Mouse (Mus musculus) neural tube, embryonic 15.5 days (tissue): Measurements from ENCODE around the gene Cacnb4. TPM values are rescaled to one million over a fixed set of nuclear protein-coding genes. Genes with fewer than 3 reads are reported as not detected.
A peak's percentile ranks its signal among the peaks of the same experiment; 100 is the strongest.

Source experiments
- ATAC-seq: fragments of 200-750 bp; cut with Nextera tagmentation; 2 replicates; pipeline ENCODE4 v1.8.0; 2017; ENCODE audit warnings: mild to moderate bottlenecking, moderate TSS enrichment, moderate library complexity; ENCODE audit not compliant: low FRiP score
- H3K27ac ChIP-seq: fragments of 300-500 bp; sonication (generic); replicated peaks from 2 replicates; pipeline ENCODE4 v1.5.1; 2015; ENCODE audit warnings: mild to moderate bottlenecking, inconsistent platforms
- H3K27me3 ChIP-seq: fragments of 300-500 bp; sonication (generic); replicated peaks from 2 replicates; pipeline ENCODE4 v1.6.1; 2015; ENCODE audit warnings: inconsistent platforms
- H3K36me3 ChIP-seq: fragments of 300-500 bp; sonication (generic); 2 replicates; pipeline ENCODE4 v1.6.1; 2015; ENCODE audit warnings: inconsistent platforms
- H3K4me1 ChIP-seq: fragments of 300-500 bp; sonication (generic); 2 replicates; pipeline ENCODE4 v1.6.1; 2015; ENCODE audit warnings: inconsistent platforms
- H3K4me2 ChIP-seq: fragments of 300-500 bp; sonication (generic); 2 replicates; pipeline ENCODE4 v1.6.1; 2015; ENCODE audit warnings: inconsistent platforms, mild to moderate bottlenecking, moderate library complexity
- H3K4me3 ChIP-seq: fragments of 300-500 bp; sonication (generic); replicated peaks from 2 replicates; pipeline ENCODE4 v1.5.1; 2015; ENCODE audit warnings: mild to moderate bottlenecking, inconsistent platforms
- H3K9ac ChIP-seq: fragments of 300-500 bp; sonication (generic); replicated peaks from 2 replicates; pipeline ENCODE4 v1.6.1; 2015; ENCODE audit warnings: mild to moderate bottlenecking, inconsistent platforms
- H3K9me3 ChIP-seq: fragments of 300-500 bp; sonication (generic); replicated peaks from 2 replicates; pipeline ENCODE4 v1.6.1; 2016; ENCODE audit warnings: inconsistent platforms
- WGBS: fragments of 180-500 bp; shearing (Covaris S2); methylation state at CpG from one replicate; pipeline ENCODE4 v1.1.7; 2015; ENCODE audit warnings: mixed read lengths; 5-methylcytosine and 5-hydroxymethylcytosine counted together
- polyA plus RNA-seq: library from polyadenylated mRNA; unstranded; fragments of >200 nt; fragmentation: Nextera tagmentation; extraction: Ambion mirVana; gene quantifications from 2 replicates; pipeline ENCODE4 v1.2.1, GENCODE M21; 2015

Gene Cacnb4
- polyA plus RNA-seq, 1 experiment from 2014 or later: 14.7 TPM

GRCm38 (mm10) chr2:52561137-52561536 is 115.5 kb downstream of the Cacnb4 start:
- H3K4me2 ChIP-seq: no peak overlapping the region

GRCm38 (mm10) chr2:52560266-52560665 is 116.4 kb downstream of the Cacnb4 start:
- Histone ChIP-seq H3K36me3 (no peaks in the 10 kb centered on the region), H3K9me3 (no peaks in the 10 kb centered on the region), H3K9ac (no peak overlapping the region), H3K27ac (no peak overlapping the region), H3K4me3 (no peak overlapping the region), H3K27me3 (no peaks in the 10 kb centered on the region), H3K4me1 (peaks cover 30% of the 10 kb centered on the region), H3K4me2 (no peak overlapping the region)
- 78% methylated on average over 2 of the region's 2 CpGs for WGBS
- no peak for ATAC-seq

More at GRCm38 (mm10) chr2:52561137-52561536, 115.5 kb downstream of the Cacnb4 start:
- no peaks in the 10 kb centered on the region for H3K27me3 ChIP-seq
- no peaks in the 10 kb centered on the region for H3K36me3 ChIP-seq
- H3K4me1 ChIP-seq: peaks cover 21% of the 10 kb centered on the region
- H3K9me3 ChIP-seq: no peaks in the 10 kb centered on the region
- ATAC-seq: no peak
- no peak overlapping the region for H3K9ac ChIP-seq
- H3K27ac ChIP-seq: no peak overlapping the region
- 85% methylated on average over 7 of the region's 7 CpGs for WGBS
- H3K4me3 ChIP-seq: no peak overlapping the region

GRCm38 (mm10) chr2:52558411-52558810 is 118.2 kb downstream of the Cacnb4 start:
- peak; percentile 98 for ATAC-seq
- H3K9me3 ChIP-seq: no peaks in the 10 kb centered on the region
- H3K36me3 ChIP-seq: peaks cover 5% of the 10 kb centered on the region
- no peaks in the 10 kb centered on the region for H3K27me3 ChIP-seq
- peak overlapping the region; percentile 87 for H3K27ac ChIP-seq
- peak overlapping the region; percentile 60 for H3K9ac ChIP-seq
- peak overlapping the region; percentile 69 for H3K4me2 ChIP-seq
- H3K4me1 ChIP-seq: peaks cover 36% of the 10 kb centered on the region
- 20% methylated on average over 8 of the region's 8 CpGs for whole genome bisulfite sequencing
- H3K4me3 ChIP-seq: peak overlapping the region; percentile 52

- WGBS: 15% methylated on average over 12 of the region's 12 CpGs
- ATAC-seq: peak; percentile 89
Observed at GRCm38 (mm10) chr2:52557503-52558275, 118.9 kb downstream of the Cacnb4 start.

GRCm38 (mm10) chr2:52556961-52557326 is 119.7 kb downstream of the Cacnb4 start:
- Histone ChIP-seq H3K4me2 (peak overlapping the region; percentile 69), H3K36me3 (peaks cover 12% of the 10 kb centered on the region), H3K9me3 (no peaks in the 10 kb centered on the region), H3K27ac (peak overlapping the region; percentile 87), H3K9ac (peak overlapping the region; percentile 60), H3K4me3 (peak overlapping the region; percentile 52), H3K4me1 (peaks cover 36% of the 10 kb centered on the region), H3K27me3 (no peaks in the 10 kb centered on the region)
- no peak for ATAC-seq
- WGBS: 45% methylated on average over 4 of the region's 4 CpGs

More at GRCm38 (mm10) chr2:52557503-52558275, 118.9 kb downstream of the Cacnb4 start:
- peak overlapping the region; percentile 69 for H3K4me2 ChIP-seq
- peak overlapping the region; percentile 87 for H3K27ac ChIP-seq
- H3K4me3 ChIP-seq: peak overlapping the region; percentile 52
- H3K27me3 ChIP-seq: no peaks in the 10 kb centered on the region
- H3K9ac ChIP-seq: peak overlapping the region; percentile 60
- H3K36me3 ChIP-seq: peaks cover 12% of the 10 kb centered on the region
- H3K4me1 ChIP-seq: peaks cover 36% of the 10 kb centered on the region
- no peaks in the 10 kb centered on the region for H3K9me3 ChIP-seq

GRCm38 (mm10) chr2:52556298-52556960 is 120.2 kb downstream of the Cacnb4 start:
- Histone ChIP-seq H3K4me2 (peak overlapping the region; percentile 69), H3K27me3 (no peaks in the 10 kb centered on the region), H3K9me3 (no peaks in the 10 kb centered on the region), H3K4me3 (peak overlapping the region; percentile 52), H3K4me1 (peaks cover 36% of the 10 kb centered on the region), H3K36me3 (peaks cover 12% of the 10 kb centered on the region), H3K27ac (peak overlapping the region; percentile 87; the same call in 1 of the 2 replicates), H3K9ac (peak overlapping the region; percentile 60; the same call in 1 of the 2 replicates)
- no peak for ATAC-seq
- 80% methylated on average over 20 of the region's 20 CpGs for WGBS

- 92% methylated on average over 3 of the region's 3 CpGs for WGBS
- H3K9ac ChIP-seq: no peak overlapping the region
- H3K27ac ChIP-seq: no peak overlapping the region
- ATAC-seq: no peak
- no peaks in the 10 kb centered on the region for H3K27me3 ChIP-seq
- H3K36me3 ChIP-seq: peaks cover 7% of the 10 kb centered on the region
- no peaks in the 10 kb centered on the region for H3K4me1 ChIP-seq
- H3K9me3 ChIP-seq: no peaks in the 10 kb centered on the region
- no peak overlapping the region for H3K4me3 ChIP-seq
- no peak overlapping the region for H3K4me2 ChIP-seq
Observed at GRCm38 (mm10) chr2:52548401-52548800, 128.2 kb downstream of the Cacnb4 start.

- 83% methylated on average over 11 of the region's 11 CpGs for WGBS
- Histone ChIP-seq H3K9me3 (no peaks in the 10 kb centered on the region), H3K4me2 (no peak overlapping the region)
Observed at GRCm38 (mm10) chr2:52547331-52547730, 129.3 kb downstream of the Cacnb4 start.

GRCm38 (mm10) chr2:52544527-52544926 is 132.1 kb downstream of the Cacnb4 start:
- H3K36me3 ChIP-seq: no peaks in the 10 kb centered on the region
- H3K4me2 ChIP-seq: no peak overlapping the region
- WGBS: 87% methylated on average over 2 of the region's 2 CpGs
- H3K9ac ChIP-seq: no peak overlapping the region
- H3K4me3 ChIP-seq: no peak overlapping the region
- no peak for ATAC-seq
- H3K9me3 ChIP-seq: no peaks in the 10 kb centered on the region
- no peaks in the 10 kb centered on the region for H3K4me1 ChIP-seq
- H3K27me3 ChIP-seq: no peaks in the 10 kb centered on the region
- no peak overlapping the region for H3K27ac ChIP-seq

More at GRCm38 (mm10) chr2:52547331-52547730, 129.3 kb downstream of the Cacnb4 start:
- H3K27ac ChIP-seq: no peak overlapping the region
- H3K27me3 ChIP-seq: no peaks in the 10 kb centered on the region
- no peak overlapping the region for H3K9ac ChIP-seq
- H3K4me1 ChIP-seq: no peaks in the 10 kb centered on the region
- H3K4me3 ChIP-seq: no peak overlapping the region
- H3K36me3 ChIP-seq: no peaks in the 10 kb centered on the region
- ATAC-seq: no peak

GRCm38 (mm10) chr2:52541068-52541467 is 135.6 kb downstream of the Cacnb4 start:
- WGBS: 83% methylated on average over 4 of the region's 4 CpGs
- Histone ChIP-seq H3K27ac (no peak overlapping the region), H3K4me1 (no peaks in the 10 kb centered on the region), H3K9ac (no peak overlapping the region), H3K27me3 (no peaks in the 10 kb centered on the region), H3K4me3 (no peak overlapping the region), H3K4me2 (no peak overlapping the region), H3K36me3 (no peaks in the 10 kb centered on the region), H3K9me3 (no peaks in the 10 kb centered on the region)
- ATAC-seq: no peak

GRCm38 (mm10) chr2:52539318-52539717 is 137.3 kb downstream of the Cacnb4 start:
- H3K27me3 ChIP-seq: no peaks in the 10 kb centered on the region
- no peaks in the 10 kb centered on the region for H3K4me1 ChIP-seq
- H3K4me3 ChIP-seq: no peak overlapping the region
- H3K36me3 ChIP-seq: no peaks in the 10 kb centered on the region
- H3K27ac ChIP-seq: no peak overlapping the region
- H3K9me3 ChIP-seq: no peaks in the 10 kb centered on the region
- no peak overlapping the region for H3K4me2 ChIP-seq
- ATAC-seq: no peak
- WGBS: 86% methylated on average over 6 of the region's 6 CpGs
- H3K9ac ChIP-seq: no peak overlapping the region

- WGBS: 96% methylated on average over 3 of the region's 3 CpGs
- no peak for ATAC-seq
- no peak overlapping the region for H3K9ac ChIP-seq
Observed at GRCm38 (mm10) chr2:52537645-52538044, 139.0 kb downstream of the Cacnb4 start.

More at GRCm38 (mm10) chr2:52537645-52538044, 139.0 kb downstream of the Cacnb4 start:
- no peaks in the 10 kb centered on the region for H3K9me3 ChIP-seq
- H3K27me3 ChIP-seq: no peaks in the 10 kb centered on the region
- 0 out of 2 replicates have a peak, but pooled peaks cover 3% of the 10 kb centered on the region for H3K4me1 ChIP-seq
- no peak overlapping the region for H3K27ac ChIP-seq
- H3K4me2 ChIP-seq: no peak overlapping the region
- H3K4me3 ChIP-seq: no peak overlapping the region
- H3K36me3 ChIP-seq: no peaks in the 10 kb centered on the region
